Mouse (Mus musculus) urinary bladder, adult 2 months (tissue): Measurements from ENCODE around the gene Sfxn4. TPM values are rescaled to one million over a fixed set of nuclear protein-coding genes. Genes with fewer than 3 reads are reported as not detected.

Source experiments
- polyA plus RNA-seq: library from polyadenylated mRNA; depleted of rRNA; stranded (reverse); fragments of >200 nt; gene quantifications from 2 replicates; pipeline ENCODE4 v1.2.3, GENCODE M21; 2012; rRNA removed

Sfxn4 gene
- polyA plus RNA-seq, 1 experiment = 9.0 TPM

Other genes starting within 250 kb of the Sfxn4 start
- 0.63 and 0.67 TPM in 2 replicates for gene Nanos1, start 105.5 kb downstream of the Sfxn4 start, polyA plus RNA-seq
- gene Eif3a, start 70.8 kb downstream of the Sfxn4 start, polyA plus RNA-seq = 83.2 and 102 TPM in 2 replicates
- 31.2 and 34.0 TPM in 2 replicates for gene Fam45a, start 49.9 kb downstream of the Sfxn4 start, polyA plus RNA-seq
- 136 and 171 TPM in 2 replicates for gene Prdx3, start 13.1 kb upstream of the Sfxn4 start, polyA plus RNA-seq
- gene Grk5, start 28.3 kb upstream of the Sfxn4 start, polyA plus RNA-seq = 6.4 and 7.1 TPM in 2 replicates